Mouse (Mus musculus): ENCODE data around the gene Gm20605.

DNA sequence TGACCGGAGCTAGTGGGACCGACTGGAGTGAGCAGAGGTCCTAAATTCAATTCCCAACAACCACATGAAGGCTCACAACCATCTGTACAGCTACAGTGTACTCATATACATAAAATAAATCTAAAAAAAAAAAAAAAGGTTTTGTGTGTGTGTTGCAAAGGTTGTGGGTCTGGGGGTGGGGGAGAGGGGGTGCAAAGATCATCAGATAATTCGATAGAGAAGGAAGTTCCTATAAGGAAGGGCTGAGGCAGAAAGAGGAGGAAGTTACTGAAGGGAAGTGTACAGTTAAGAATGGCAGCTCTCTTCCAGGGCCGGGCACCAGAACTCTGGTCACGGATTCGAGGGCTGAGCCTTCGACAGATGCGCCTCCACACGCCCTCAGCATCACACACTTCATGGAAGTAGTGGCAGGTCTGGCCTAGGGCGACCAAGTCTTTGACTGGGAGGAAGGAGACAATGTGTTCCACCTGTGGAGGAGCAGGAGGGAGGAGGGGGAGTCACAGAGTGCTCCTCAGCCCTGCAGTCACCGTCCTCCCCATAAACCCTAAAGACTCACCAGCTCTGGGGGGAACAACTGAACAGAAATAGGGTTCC is 4.9 kb upstream of the Gm20605 start:
- TF ChIP-seq POLR2A (IDR thresholded peaks at IDR 0.05; ENCODE audit: low read depth, low read length) = no peak
- no peak for TF ChIP-seq CTCF (IDR thresholded peaks at IDR 0.05; ENCODE audit: borderline replicate concordance, insufficient read depth, low read length)
